Mouse (Mus musculus) c-Kit-positive CD71-negative TER-119-negative erythroid progenitor cells, embryonic 14.5 days (primary cell): ENCODE measurements around the gene 2200002D01Rik.
"Not testable (repeated sequence)": the region's sequence is repeated elsewhere in the genome, so short reads cannot be mapped to it uniquely, and the experiment has no call there.

ENCODE experiments used
- DNase-seq: peaks from one replicate; pipeline ENCODE4 v3.0.0-alpha.2; 2013; ENCODE audit warnings: low read depth

Gene 2200002D01Rik

DNA sequence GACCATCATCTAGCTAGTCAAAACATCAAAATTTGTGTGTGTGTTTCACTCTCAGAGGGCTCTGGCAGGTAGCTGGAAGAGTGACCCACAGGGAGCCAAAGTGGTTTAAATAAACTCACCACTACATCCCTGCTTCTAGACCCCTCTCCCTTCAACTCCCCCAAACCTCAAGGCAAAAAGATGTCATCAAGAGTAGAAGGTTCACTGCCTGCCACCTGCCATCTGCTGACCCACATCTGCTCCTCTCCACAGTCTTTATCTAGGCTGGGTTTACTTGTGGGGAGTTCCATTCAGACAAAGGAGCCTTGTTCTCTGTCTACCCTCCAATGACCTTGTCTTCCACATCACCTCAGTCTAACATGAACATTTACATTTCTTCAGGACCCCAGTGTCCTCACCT lies 31.0 kb upstream of the 2200002D01Rik start:
- no peak for DNase-seq

DNA sequence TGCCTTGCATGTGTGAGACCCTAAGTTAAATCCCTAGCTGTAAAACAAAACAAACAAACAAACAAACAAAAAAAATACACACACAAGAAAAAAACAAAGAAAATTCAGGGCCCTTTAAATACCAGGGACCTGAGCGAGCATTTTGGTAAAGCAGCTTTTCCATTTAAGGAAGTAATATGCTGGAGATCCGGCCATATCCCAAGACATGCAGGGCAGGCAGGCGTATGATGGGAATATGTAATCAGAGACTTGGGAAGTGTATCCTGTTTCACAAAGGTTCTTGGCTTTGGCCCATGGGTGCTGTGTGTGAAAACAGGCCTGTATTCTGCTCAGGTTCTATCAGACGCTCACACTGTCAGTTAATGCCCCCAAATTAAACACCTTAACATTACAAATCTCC lies 29.2 kb upstream of the 2200002D01Rik start:
- no peak for DNase-seq

DNA sequence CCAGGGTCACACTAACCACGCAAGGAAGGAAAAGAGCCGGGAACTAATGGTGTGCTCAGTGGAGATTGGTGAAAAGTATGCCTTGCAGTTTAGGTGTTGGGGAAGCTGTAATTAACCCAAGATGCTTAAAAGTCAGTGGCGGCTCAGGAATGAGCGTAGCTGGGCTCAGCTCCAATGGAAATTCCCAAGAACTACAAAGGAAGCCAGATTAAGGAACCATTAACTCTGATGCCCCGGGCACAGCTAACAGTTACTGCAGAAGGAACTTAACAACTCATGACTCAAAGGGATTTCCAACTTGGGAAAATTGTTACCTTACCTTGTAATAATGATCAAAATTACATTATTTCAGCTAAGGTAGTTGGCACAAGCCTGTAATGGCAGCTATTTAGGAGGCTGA lies 28.4 kb upstream of the 2200002D01Rik start:
- DNase-seq: no peak

DNA sequence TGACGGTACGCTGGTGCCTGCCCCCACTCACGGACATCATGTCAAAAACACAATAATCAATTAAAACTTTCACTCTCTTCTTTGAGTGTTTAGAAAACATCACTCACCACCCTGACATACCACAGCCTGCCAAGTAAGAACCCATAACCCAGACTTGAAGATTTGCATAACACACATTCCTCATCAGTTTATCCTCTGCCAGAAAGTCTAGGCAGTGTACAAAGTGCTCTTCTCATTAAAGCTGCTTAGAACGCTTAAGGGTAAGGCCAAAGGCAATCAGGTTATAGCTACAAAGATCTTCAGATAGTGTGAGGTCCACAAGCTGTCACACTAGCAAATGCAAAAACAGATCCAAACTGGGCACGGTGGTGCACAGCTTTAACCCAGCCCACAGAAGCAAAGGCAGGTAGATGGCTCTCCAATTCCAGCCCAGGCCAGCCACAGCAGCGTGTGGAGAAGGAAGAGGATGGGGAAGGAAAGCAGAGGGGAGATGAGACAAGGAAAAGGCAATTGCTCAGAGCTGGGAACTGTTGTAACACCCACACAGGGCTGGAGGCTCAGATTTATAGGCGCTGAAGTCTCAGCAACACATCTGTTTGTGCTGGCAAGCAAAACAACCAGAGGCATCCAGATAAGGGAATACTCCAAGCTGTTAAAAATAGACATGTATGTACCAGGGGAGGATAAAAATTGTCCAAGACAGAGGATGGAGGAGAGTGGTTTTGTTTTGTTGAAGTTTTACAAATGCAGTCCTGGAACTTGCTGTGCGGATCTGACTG lies 23.6 kb upstream of the 2200002D01Rik start:
- no peak for DNase-seq

DNA sequence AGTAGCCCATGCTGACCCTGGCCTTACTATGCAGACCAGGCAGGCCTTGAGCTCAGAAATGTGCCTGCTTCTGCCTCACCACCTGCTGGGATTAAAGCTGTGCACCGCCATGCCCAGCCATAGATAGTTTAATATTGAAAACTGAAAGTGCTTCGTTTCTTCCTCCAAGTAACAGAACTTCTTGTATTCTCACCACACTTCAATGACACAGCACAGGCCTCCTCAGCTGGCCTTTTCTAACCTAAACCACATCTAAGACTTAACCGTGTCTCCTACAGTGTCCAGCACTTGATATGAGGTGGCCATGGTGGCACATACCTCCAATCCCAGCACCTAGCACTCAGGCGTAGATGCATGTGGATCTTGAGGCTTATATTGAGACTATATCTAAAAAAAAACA lies 22.2 kb upstream of the 2200002D01Rik start:
- DNase-seq: no peak

DNA sequence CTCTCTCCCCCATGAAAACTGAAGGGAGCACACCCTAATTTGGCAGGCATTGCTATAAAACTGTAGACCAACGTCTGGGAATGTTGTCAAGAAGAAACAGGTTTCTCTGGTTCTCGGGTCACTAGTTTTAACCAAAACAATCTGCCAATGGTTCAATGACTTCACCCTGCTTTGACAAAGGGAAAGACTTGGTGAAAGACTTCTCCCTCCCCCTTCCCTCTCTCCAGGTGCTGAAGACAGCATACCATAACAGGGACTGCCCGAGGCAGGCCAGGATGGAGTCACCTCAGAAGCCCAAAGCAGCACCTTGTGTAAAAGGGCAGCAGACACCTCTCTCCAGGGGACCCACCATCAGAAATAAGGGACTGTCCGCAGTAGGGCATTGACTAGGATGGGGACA lies 18.7 kb upstream of the 2200002D01Rik start:
- DNase-seq: no peak

DNA sequence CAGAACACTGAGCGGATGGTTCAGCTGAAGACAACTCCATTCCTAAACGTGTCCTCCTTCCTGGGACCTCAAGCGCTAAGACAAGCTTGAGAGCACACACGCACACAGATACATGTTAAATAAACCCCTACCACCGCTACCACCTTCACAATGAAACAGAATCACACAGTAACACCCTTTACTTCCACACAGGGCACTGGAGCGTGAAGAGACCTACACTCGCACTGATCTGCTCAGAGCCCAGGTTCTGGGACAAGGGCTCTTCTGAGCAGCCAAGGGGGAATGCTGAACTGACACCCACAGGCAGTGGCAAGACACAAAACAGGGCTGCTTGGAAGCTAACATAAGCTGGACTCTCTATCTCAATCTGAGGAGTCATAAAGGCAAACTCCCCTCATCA lies 17.4 kb upstream of the 2200002D01Rik start:
- DNase-seq: no peak

DNA sequence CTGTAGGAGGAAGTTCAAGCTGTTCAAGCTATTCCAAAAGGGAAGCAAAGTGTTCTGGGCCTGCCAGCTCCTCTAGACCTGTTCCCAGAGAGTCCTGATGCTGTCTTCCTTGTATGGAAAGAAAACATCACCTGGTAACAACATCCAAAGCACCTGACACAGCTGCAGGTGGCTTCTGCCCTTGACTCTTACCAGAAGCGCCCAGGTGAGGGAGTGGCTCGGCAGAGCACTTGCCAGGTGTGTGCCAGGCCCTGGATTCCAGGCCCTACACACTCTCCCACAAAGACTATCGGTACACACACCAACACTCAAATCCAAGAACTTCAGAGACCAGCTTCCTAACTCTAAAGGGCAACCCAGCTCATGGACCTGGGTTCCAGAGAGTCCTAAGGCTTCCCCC lies 15.6 kb upstream of the 2200002D01Rik start:
- DNase-seq: no peak

DNA sequence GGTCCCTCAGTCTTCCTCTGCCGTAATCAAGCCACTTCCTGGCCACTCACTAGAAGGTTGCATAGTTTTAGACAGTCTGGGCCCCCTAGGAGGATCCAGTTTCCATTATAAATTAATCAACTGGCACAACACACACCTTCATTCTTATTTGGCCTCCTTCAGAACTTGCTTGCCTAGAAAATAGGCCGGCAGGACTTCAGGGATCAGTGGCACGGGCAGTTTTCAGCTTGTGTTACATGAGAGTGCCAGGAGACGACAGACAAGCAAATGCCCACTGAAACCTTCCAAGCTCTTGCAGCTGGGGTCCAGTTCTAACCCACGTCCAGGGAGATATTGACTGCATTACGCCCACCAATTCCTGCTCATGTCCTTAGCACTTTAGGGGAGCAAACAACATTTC lies 13.9 kb upstream of the 2200002D01Rik start:
- DNase-seq: no peak

DNA sequence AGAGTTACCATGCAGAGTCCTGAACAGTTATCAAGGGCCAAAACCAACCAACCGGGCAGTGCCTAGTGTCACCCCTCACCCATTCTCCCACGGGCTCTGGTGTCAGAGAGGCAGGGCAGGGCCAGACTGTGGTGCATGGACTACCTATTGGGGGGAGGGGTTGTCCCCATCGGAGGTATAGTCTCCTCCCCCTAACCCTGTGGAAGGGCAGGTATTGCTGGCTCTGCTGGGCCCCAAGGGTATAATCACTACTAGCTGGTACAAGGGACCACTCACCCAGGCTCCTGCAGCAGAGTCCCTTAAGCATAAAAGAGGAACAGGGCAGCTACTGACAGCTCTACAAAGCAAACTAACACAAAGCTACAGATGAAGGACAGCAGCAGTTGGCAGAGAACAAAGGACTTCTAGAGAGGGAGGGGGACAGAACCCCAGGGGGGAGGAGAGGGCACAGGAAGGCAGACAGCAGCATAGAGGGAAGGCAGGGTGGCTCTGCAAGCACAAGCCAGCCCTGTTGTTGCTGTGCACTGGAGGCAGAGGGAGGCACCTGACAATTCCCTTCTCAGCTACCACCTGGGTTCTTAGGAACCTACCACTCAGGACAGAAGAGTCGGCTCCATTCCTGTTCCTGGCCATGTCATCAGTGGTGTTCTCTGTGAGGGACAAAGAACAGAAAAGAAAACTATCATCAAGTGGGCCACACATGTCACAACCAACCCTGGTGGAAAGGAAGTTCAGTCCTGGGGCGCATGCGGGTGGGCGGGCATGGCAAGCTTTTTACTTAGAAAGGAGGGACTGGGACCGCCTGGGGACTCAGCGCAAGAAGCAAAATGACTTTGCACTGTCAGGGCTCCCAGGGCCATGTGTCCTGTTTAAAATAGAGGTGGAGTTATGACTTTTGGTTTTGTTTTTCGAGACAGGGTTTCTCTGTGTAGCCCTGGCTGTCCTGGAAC lies 11.8 kb upstream of the 2200002D01Rik start:
- no peak for DNase-seq

DNA sequence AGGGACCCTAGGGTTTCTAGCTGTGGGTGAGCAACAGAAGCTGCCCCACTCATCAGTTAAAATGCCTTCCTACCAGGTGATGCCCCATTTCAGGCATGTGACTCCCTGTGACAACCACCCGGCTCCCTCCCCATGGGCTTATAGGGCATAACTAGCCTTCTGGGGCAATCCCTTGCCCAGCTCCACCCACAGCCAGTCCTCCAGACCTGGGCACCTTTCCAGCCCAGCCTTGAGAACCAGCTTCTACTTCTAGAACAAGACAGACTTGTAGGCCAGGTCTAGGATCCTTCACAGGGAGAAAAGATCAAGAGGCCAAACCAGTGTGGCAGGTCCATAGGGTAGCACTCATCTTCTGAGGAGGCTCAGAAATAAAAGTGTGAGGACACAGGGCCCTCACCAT lies 9.1 kb upstream of the 2200002D01Rik start:
- no peak for DNase-seq

DNA sequence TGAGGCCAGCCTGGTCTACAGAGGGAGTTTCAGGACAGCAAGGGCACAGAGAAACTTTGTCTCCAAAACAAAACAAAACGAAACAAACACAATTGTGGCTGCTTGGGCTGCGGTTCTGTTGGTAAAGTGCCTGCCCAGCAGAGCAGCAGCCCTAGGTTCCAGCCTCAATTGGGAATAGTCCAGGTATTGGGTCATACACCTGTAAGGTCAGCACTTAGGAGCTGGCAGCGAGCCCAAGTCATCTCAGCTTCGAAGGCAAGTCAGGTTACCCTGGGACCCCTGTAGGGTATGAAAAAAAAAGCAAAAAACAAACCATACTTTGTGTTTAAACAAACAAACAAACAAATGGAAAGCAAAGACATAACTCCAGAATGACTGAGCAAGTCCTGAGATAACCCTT lies 7.6 kb upstream of the 2200002D01Rik start:
- DNase-seq: no peak

DNA sequence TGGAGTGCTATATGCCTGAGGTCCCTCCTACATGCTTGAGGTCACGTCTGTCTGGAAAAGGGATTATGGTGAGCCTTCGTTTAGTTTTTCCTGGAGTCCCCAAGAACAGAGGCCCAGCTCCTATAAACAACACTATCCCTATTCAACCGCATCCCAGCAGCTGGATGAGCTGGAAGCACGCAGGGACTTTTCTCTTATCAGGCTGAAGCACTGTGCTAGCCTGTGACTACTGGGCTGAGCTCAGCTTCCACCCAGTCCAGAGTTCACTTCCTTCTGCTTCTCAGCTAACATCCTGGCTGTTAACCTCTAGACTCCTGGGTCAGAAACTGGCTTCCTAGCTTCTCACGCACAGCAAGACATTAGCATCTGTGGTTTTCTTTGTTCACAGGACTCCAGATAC lies 5.6 kb upstream of the 2200002D01Rik start:
- DNase-seq: no peak

DNA sequence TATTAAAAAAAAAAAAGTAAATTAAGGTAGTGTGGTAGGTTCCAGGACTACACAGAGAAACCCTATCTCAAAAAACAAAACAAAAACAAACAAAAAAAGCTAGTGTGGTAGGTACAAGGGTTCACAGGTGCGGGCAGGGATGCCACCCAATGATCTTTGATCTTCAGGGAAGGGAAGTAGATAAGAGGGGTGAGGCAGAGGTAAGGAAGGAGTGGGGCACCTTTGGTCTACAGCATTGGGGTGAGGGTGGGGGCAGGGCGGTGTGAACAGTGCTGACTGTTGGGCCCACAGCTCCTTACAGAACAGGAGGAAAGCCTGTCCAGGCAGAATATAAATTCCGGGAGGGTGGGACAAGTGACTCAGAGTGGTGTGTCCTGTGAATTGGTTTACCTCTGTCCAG lies 2.9 kb upstream of the 2200002D01Rik start:
- DNase-seq: no peak

DNA sequence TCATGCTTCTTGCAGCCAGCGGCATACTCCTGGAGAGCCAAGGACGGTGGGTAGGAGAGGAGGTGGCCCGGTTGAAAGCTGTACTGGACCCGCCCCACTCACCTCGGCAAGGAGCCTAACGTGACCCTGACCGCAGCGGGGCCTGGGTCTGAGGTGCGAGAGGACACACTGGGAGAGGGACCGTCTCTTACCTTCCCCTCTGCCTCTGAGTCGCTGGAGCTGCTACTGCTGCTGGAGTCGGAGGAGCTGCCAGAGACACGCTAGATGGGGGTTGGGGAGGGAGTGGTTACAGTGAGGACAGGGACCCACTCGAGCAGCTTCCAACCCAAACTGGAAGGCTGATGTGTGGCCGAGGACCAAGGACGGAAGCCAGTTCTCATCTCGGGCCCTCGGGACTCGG lies 560 bp downstream of the 2200002D01Rik start:
- DNase-seq: no peak

DNA sequence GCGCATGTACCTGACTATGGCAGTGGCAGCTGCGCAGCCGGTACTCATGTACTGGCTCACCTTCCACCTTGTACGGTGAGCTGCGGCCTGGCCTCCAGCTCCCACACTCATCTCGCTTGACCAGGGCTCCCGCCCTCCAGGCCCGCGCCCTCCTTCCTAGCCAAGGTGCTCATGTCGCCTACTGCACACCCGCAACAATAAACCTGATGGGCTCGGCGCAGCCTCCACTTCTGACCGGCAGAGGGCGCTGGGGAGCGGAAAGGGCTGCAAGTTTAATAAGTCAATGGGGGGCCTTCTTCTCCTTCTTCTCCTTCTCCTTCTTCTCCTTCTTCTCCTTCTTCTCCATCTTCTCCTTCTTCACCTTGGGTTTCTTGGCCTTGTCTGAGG lies 959 bp downstream of the 2200002D01Rik start:
- DNase-seq: peak; percentile 70

DNA sequence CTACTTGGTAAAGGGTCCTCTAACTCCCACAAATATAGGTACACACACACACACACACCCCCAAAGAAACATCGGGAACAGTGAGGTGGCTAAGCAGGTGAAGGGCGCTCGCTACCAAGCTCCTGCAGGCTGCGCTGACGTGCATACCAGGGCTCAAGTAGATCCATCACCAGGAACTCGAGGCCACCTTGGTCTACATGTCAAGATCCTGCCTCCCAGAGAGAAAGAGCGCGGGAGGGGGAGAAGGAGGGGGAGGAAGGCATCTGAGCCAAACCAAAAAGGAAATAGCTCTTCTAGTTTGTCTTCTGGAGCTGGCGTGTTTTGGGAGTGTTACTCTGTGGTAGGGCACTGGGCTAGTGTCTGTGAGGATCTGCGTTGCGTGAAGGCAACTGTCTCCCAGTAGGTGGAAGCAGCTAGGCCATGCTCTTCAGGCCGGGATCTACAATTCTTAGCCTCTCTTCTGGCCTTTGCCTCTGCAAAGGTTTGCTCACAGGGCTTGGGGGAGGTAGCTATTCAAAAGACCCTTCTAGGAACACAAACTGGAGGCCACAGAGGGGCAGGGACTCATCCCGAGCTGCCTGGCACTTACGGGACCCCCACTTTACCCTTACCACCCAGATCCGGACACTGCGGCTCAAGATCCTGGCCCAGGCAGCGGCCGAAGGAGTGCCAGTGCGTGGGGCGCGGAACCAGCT lies 1.5 kb downstream of the 2200002D01Rik start:
- no peak for DNase-seq

DNA sequence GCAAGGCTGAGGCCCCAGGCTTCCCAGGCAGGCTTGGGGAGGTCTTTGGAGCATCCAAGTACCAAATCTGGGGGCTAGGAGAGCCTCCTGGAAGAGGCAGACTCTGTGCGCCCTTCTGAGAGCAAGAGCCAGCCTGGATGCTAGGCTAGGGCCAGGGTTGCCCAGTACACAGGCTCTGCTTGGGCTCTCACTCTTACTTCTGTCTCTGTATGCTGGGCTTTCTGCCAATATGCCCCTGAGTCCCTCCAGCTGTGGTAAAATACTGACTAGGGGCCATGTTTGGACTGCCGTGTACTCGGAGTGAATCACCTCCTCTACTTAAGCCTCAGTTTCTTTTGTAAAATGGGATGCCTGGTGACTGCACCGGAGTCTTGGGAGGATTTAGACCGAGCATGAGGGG lies 2.3 kb downstream of the 2200002D01Rik start:
- DNase-seq: no peak

DNA sequence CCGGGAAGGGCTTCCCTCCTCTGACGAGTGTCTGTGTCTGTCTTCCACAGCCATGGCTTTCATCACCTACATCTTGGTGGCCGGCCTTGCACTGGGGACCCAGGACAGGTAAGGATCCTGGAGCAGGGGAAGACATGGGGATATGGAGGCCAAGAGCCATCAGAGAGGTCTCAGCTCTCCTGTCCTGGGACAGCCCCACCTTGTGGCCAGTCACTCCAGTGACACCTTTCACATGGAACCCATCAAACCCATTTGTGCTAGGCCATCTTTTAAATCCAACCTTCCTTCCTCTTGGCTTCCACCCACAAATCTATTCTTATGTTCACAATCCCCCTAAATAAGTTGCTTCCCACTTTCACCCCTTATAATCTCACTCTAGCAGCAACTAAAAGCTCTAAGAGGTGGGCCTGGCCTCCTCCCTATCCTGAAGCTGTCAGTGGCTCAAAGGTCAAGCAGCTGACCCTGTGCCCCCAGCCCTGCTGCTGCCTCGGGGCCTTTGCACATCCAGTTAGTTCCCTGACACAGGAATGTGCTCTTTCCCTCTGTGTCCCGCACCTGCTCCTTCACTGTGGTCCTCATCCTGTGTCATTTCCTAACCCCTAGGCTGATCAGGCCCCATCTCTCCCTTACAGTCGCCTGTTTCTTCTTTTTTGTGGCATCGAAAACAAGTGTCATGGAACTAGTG lies 3.4 kb downstream of the 2200002D01Rik start:
- no peak for DNase-seq

DNA sequence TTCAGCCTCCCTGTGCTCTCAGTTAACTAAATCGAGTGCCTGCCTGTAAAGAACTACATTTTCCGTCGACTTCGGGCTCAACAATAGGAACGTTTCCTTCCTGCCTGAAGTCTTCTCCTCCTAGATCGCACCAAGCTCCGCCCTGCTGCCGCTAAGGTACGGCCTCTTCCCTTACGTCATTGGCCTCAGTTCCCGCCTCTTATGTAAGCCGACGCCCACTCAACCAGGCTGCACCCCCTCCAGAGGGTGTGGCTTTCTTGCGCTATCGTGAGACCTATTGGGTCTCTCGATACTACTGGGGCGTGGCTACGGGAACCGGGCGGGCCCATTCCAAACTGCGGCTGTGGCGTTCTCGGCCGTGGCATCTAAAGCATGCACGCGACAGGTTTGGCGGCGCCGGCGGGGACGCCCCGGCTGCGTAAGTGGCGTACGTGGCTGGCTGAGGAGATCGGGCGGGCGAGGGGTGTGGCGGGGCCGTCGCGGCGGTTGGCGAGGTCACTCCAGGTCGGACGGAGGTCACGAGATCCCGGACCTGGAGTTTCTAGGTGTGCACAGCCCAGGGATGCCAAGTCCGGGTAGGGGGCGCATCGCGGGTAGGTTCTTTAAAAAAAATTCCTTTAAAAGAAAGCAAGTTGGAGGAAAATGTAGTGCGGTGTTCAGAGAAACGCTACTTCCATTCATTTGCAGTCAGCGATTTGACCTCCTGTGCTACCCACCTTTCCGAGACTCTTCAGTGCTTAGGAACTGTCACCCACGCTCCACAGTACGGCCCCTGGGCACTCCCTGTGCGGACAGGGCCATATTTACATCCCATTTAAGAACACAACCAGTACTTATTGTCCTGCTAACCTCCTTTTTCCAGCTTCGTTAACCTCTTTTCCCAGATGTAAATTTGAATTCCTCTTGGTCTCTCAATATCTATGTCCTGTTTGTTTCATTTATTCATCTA lies 10.0 kb downstream of the 2200002D01Rik start, which contains the start of gene Yif1b:
Gene Yif1b, plus strand, starts transcription at position 311 of the 949 bp plus-strand sequence.
- DNase-seq: peak; percentile 99

DNA sequence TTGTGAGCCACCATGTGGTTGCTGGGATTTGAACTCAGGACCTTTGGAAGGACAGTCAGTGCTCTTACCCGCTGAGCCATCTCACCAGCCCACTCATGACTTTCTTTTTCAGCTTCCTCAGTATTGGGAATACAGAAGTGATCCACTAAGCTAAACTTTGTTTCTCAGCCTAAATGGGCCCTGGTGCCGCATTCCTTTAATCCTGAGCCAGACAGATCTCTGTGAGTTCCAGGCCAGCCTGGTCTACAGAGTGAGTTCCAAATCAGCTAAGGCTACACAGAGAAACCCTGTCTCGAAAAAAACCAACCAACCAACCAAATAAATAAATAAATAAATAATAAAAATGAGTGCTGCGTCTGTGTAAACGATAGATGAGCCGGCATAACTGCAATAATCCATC lies 10.7 kb downstream of the 2200002D01Rik start:
- not testable (repeated sequence) for DNase-seq
